Mouse (Mus musculus) kidney, embryonic 14.5 days (tissue): ENCODE data around the gene Htr2a. TPM values are rescaled to one million over a fixed set of nuclear protein-coding genes. Genes with fewer than 3 reads are reported as not detected.
A peak's percentile ranks its signal among the peaks of the same experiment; 100 is the strongest.

Experiments
- ATAC-seq: fragments of 200-750 bp; cut with Nextera tagmentation; 2 replicates; pipeline ENCODE4 v1.8.0; 2017; ENCODE audit warnings: moderate number of reproducible peaks, mild to moderate bottlenecking, moderate TSS enrichment, moderate library complexity; ENCODE audit not compliant: low FRiP score, low TSS enrichment
- H3K27ac ChIP-seq: fragments of 300-500 bp; sonication (generic); 2 replicates; pipeline ENCODE4 v1.5.1; 2014; ENCODE audit warnings: low read depth, mild to moderate bottlenecking, low read length, moderate library complexity, mixed read lengths
- H3K27me3 ChIP-seq: fragments of 300-500 bp; sonication (generic); 2 replicates; pipeline ENCODE4 v1.6.1; 2014; ENCODE audit warnings: mild to moderate bottlenecking, low read length; ENCODE audit not compliant: control insufficient read depth, insufficient read depth
- H3K36me3 ChIP-seq: fragments of 300-500 bp; sonication (generic); 2 replicates; pipeline ENCODE4 v1.6.1; 2014; ENCODE audit warnings: low read length, mixed read lengths; ENCODE audit not compliant: control insufficient read depth, insufficient read depth
- H3K4me1 ChIP-seq: fragments of 300-500 bp; sonication (generic); 2 replicates; pipeline ENCODE4 v1.6.1; 2014; ENCODE audit warnings: low read length, mixed read lengths; ENCODE audit not compliant: control insufficient read depth, insufficient read depth
- H3K4me2 ChIP-seq: fragments of 300-500 bp; sonication (generic); replicated peaks from 2 replicates; pipeline ENCODE4 v1.6.1; 2014; ENCODE audit warnings: low read depth, mild to moderate bottlenecking, low read length
- H3K4me3 ChIP-seq: fragments of 300-500 bp; sonication (generic); 2 replicates; pipeline ENCODE4 v1.5.1; 2014; ENCODE audit warnings: mild to moderate bottlenecking, low read length
- H3K9ac ChIP-seq: fragments of 300-500 bp; sonication (generic); 2 replicates; pipeline ENCODE4 v1.6.1; 2014; ENCODE audit warnings: low read depth, mild to moderate bottlenecking, low read length, moderate library complexity
- H3K9me3 ChIP-seq: fragments of 300-500 bp; sonication (generic); 2 replicates; pipeline ENCODE4 v1.6.1; 2016; ENCODE audit warnings: low read length; ENCODE audit not compliant: control insufficient read depth
- WGBS: fragments of 180-500 bp; shearing (Covaris S2); extraction: QIAGEN DNeasy Blood & Tissue Kit; methylation state at CpG from one replicate; pipeline ENCODE4 v1.1.7; 2014; 5-methylcytosine and 5-hydroxymethylcytosine counted together
- polyA plus RNA-seq: library from polyadenylated mRNA; unstranded; fragments of >200 nt; fragmentation: Nextera tagmentation; extraction: Ambion mirVana; gene quantifications from 2 replicates; pipeline ENCODE4 v1.2.1, GENCODE M21; 2014

Gene Htr2a
- polyA plus RNA-seq, result 0.33 and 0.60 TPM in 2 replicates

DNA sequence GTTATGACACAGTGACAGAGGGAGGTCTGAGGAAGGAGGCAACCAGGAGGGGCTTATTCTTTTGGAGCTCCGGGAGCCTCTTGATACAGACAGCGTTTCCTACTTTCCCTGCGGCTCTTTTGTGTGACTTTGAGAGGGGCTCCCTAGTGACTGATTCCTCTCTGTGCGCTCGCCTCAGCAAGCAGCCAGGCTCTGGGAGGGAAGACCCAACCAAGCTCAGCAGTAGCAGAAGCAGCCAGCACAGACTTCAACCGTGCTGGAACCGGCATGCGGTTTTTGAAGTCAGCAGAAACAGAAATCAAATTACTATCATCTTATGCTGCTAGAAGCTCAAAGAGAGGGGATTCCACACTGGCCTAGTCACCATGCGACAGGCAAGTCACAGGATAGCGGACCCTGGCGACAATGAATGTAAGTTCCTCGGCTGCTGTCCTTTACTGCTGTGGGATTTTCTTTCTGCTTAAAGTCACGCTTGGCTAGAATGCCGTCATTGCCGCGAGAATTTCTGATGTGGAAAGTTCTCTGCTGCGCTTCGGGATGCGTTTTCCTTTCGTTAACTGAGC is at the start of gene Htr2a:
Htr2a (plus strand) TSS at position 22 of the 563 bp plus-strand sequence.
- Histone ChIP-seq H3K9me3 (no peaks in the 10 kb centered on the region), H3K36me3 (no peaks in the 10 kb centered on the region), H3K27ac (no peak within 1 kb of the TSS), H3K4me3 (peak within 1 kb of the TSS; percentile 34), H3K4me2 (peak within 1 kb of the TSS; percentile 75), H3K27me3 (no peaks in the 10 kb centered on the region), H3K4me1 (no peaks in the 10 kb centered on the region; the same call in 1 of the 2 replicates), H3K9ac (peak within 1 kb of the TSS; percentile 35; the same call in 1 of the 2 replicates)
- peak; percentile 63; the same call in 1 of the 2 replicates for ATAC-seq
- under 1% methylated on average over 20 of the region's 20 CpGs for WGBS

DNA sequence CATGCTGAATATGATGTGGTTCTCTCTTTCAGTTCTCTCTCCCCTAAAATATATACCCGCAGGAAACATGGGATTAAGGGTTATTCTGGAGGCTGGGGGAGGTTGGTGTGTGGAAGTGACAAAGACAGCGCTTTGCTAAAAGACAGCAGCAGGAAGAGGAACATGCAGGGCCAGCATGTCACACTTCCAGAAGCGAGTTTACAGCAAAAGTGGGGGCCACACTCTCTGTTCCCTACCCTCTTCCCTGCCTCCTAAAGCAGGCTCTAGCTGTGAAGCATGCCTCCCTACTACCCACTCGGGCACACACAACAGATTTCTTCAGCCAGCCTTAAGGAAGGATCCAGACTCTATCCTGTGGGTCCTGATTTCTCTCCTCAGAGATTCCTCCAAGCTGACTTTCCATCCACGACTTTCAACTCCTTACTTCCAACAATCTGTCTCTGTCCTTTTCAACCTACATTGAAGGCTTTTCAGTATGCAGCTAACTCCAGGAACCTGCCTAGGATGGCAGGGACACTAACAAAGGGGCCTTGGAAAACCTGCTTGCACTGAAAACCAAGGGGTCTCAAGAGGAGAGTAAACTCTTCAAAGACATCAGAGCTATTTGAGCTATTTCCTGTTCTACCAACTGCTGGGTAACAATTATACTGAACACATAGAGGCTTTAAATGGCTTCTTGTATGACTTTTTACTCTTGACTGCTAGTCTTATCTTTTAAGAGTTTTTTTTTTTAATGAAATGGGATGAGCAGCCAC is 39.1 kb upstream of the Htr2a start:
- Histone ChIP-seq H3K9me3 (no peaks in the 10 kb centered on the region), H3K36me3 (no peaks in the 10 kb centered on the region), H3K4me2 (no peak overlapping the region), H3K4me3 (no peak overlapping the region), H3K27ac (no peak overlapping the region), H3K4me1 (no peaks in the 10 kb centered on the region), H3K9ac (no peak overlapping the region), H3K27me3 (no peaks in the 10 kb centered on the region)
- WGBS, result 80% methylated on average over 5 of the region's 5 CpGs
- ATAC-seq, result no peak

DNA sequence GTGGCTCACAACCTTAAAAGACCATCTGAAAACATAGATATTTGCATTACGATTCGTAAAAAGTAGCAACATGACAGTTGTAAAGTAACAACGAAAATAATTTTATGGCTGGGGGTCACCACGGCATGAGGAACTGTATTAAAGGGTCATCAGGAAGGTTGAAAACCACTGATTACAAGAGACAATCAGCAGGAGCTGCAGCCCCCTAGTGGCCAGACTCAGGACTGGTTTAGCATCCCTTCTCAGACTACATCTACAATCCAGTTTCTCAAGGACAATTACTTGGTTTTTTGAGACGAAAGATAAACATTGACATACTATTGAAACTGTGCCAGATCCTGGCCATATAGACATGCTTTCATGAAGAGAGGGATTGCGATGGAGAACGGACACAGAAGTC is 38.1 kb upstream of the Htr2a start:
- ATAC-seq, result no peak
- H3K4me1 ChIP-seq, result no peaks in the 10 kb centered on the region
- H3K36me3 ChIP-seq, result no peaks in the 10 kb centered on the region
- H3K27me3 ChIP-seq, result no peaks in the 10 kb centered on the region
- no peaks in the 10 kb centered on the region for H3K9me3 ChIP-seq
- WGBS, result 57% methylated on average over 7 of the region's 7 CpGs
- no peak overlapping the region for H3K9ac ChIP-seq
- H3K27ac ChIP-seq, result no peak overlapping the region
- no peak overlapping the region for H3K4me2 ChIP-seq
- H3K4me3 ChIP-seq, result no peak overlapping the region

DNA sequence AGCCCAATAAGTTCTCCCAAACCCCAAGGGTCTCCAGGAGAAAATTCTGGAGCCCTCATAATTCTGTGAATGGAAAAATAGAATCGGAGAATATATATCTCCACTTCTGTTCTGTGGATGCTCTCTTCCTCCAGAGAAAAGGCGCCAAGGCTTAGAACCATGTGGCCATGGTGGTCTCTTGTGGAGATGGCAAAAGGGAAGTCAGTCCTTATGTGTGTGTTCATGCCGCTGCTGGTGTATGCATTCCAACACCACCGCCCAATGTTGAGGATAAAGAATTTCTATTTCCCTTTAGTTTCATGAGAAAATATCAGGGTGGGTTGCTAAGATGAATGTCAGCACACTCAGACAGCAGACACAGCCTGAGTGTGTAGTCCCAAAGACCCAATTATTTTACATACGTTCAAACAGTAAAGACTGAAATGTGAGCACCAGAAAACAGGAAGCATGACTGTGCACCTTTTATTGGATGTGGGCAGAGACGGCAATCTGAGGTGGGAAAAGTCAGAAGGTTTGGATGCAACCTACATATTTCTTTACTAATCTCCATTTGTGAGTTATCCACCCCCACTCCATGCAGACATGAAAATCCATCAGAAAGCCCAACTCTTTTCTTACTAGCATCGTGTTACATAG is 37.4 kb upstream of the Htr2a start:
- no peak overlapping the region for H3K4me3 ChIP-seq
- ATAC-seq, result no peak
- no peaks in the 10 kb centered on the region for H3K27me3 ChIP-seq
- no peak overlapping the region for H3K9ac ChIP-seq
- no peaks in the 10 kb centered on the region for H3K4me1 ChIP-seq
- H3K27ac ChIP-seq, result no peak overlapping the region
- no peak overlapping the region for H3K4me2 ChIP-seq
- no peaks in the 10 kb centered on the region for H3K36me3 ChIP-seq
- no peaks in the 10 kb centered on the region for H3K9me3 ChIP-seq
- 82% methylated on average over 7 of the region's 7 CpGs for WGBS

DNA sequence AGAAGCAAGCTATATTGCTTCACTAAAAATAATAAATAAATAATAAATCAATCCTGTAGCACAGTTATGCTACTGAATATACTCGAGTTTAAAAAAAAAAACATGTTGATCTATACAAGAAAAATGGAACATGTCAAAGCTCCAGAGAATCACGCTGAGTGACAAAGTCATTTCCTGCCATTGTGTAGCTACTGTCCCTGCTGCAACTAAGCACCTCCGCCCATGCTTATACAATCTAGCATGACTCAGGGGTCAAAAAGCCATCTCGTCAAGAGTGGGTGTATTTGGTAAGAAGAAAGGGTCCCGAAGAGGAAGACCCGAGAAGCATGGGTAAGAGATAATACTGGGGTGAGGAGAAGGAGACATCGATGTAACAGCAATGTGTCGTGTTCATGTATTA is 29.3 kb upstream of the Htr2a start:
- Histone ChIP-seq H3K4me2 (no peak overlapping the region), H3K9ac (no peak overlapping the region), H3K36me3 (no peaks in the 10 kb centered on the region), H3K27ac (no peak overlapping the region), H3K27me3 (no peaks in the 10 kb centered on the region), H3K4me1 (no peaks in the 10 kb centered on the region), H3K4me3 (no peak overlapping the region), H3K9me3 (no peaks in the 10 kb centered on the region)
- 78% methylated on average over 8 of the region's 8 CpGs for WGBS
- ATAC-seq, result no peak

DNA sequence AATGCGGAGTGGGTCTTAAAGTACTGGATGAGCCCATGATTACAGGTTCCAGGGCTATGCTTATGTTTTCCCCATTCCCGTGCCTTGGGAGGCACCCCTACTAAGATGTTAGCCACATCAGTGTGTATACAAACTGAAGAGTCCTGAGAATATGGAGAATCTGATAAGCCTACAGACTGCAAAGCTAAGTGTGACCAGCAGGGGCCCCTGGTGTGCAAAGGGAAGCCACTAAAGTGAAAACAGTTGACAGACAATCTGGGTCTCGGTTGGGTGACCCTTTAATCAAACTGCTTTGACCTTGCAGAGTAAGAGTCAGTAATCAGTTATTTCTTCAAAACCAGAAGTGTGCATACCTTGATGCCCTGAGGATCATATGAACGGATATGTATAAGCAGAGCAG is 21.8 kb upstream of the Htr2a start:
- Histone ChIP-seq H3K4me1 (no peaks in the 10 kb centered on the region), H3K4me2 (no peak overlapping the region), H3K36me3 (no peaks in the 10 kb centered on the region), H3K27ac (no peak overlapping the region), H3K9ac (no peak overlapping the region), H3K4me3 (no peak overlapping the region), H3K27me3 (no peaks in the 10 kb centered on the region), H3K9me3 (peaks cover 4% of the 10 kb centered on the region; the same call in 1 of the 2 replicates)
- ATAC-seq, result no peak
- 68% methylated on average over 4 of the region's 4 CpGs for WGBS

DNA sequence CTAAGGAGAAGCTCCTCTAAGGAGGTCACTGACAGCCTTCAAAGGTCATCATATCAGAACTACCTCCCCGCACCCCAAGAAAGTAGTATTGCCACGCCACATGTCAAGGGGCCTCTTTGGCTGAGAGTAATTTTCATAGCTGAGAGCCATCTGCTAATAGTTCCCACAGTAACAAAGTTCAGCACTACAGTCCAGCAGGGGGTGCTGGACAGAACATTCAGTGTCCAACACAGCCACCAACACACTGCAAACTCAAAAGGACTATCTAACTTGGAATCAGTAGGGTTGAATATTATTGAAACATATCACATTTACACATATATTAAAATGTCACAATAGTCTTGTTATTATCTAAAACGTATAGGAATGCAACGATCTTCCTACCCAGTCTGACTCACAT is 2.6 kb upstream of the Htr2a start:
- Histone ChIP-seq H3K9me3 (no peaks in the 10 kb centered on the region), H3K4me1 (no peaks in the 10 kb centered on the region; the same call in 1 of the 2 replicates), H3K27me3 (no peaks in the 10 kb centered on the region), H3K27ac (no peak overlapping the region), H3K9ac (no peak overlapping the region), H3K4me2 (no peak overlapping the region), H3K4me3 (no peak overlapping the region), H3K36me3 (no peaks in the 10 kb centered on the region)
- WGBS, result 89% methylated on average over 4 of the region's 4 CpGs
- no peak for ATAC-seq

DNA sequence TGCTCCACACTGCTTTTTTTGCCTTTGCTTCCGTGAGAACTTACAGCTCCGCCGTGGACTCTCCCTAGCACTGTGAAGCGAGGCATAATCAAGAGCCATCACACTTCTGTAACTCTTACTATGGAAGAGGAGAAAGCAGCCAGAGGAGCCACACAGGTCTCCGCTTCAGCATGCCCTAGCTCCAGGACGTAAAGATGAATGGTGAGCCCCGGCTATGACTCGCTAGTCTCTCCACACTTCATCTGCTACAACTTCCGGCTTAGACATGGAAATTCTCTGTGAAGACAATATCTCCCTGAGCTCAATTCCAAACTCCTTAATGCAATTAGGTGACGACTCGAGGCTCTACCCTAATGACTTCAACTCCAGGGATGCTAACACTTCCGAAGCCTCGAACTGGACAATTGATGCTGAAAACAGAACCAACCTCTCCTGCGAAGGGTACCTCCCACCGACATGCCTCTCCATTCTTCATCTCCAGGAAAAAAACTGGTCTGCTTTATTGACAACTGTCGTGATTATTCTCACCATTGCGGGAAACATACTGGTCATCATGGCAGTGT is 1.1 kb downstream of the Htr2a start:
- H3K9ac ChIP-seq, result peak overlapping the region; percentile 35; the same call in 1 of the 2 replicates
- H3K4me1 ChIP-seq, result no peaks in the 10 kb centered on the region; the same call in 1 of the 2 replicates
- peak overlapping the region; percentile 34 for H3K4me3 ChIP-seq
- no peak overlapping the region for H3K27ac ChIP-seq
- no peaks in the 10 kb centered on the region for H3K27me3 ChIP-seq
- no peaks in the 10 kb centered on the region for H3K9me3 ChIP-seq
- ATAC-seq, result no peak
- H3K4me2 ChIP-seq, result peak overlapping the region; percentile 75
- no peaks in the 10 kb centered on the region for H3K36me3 ChIP-seq
- WGBS, result 20% methylated on average over 17 of the region's 17 CpGs
